Mouse (Mus musculus) T-cell, adult 2 months (primary cell): ENCODE measurements around the gene Dner.
A peak's percentile ranks its signal among the peaks of the same experiment; 100 is the strongest.

Experiments
- DNase-seq: peaks from one replicate; pipeline ENCODE4 v3.0.0; 2022; ENCODE audit warnings: low spot score

Dner gene

GRCm38 (mm10) chr1:84443050-84443449, 253.0 kb downstream of the Dner start:
- DNase-seq, result no peak

GRCm38 (mm10) chr1:84441419-84441818, 254.6 kb downstream of the Dner start:
- DNase-seq, result no peak

GRCm38 (mm10) chr1:84437565-84437964, 258.5 kb downstream of the Dner start:
- DNase-seq, result no peak

DNA sequence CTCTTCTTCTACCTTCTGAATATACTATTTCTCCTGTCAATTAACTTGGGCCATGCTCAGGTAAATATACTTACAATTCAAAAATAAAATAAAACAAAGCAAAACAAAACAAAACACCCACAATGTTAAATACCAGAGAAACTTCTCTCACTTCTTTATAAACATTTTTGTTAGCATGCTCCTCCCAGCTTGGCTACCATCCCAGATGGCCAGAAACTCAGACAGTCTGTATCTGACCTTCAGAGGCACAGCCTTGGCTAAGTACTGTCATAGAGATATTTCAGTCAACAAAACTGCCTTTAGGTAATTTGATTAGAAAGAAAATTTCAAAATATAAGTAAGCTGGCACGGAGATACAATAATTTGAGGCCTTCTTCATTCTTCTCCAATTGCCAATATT, 259.7 kb downstream of the Dner start:
- no peak for DNase-seq

DNA sequence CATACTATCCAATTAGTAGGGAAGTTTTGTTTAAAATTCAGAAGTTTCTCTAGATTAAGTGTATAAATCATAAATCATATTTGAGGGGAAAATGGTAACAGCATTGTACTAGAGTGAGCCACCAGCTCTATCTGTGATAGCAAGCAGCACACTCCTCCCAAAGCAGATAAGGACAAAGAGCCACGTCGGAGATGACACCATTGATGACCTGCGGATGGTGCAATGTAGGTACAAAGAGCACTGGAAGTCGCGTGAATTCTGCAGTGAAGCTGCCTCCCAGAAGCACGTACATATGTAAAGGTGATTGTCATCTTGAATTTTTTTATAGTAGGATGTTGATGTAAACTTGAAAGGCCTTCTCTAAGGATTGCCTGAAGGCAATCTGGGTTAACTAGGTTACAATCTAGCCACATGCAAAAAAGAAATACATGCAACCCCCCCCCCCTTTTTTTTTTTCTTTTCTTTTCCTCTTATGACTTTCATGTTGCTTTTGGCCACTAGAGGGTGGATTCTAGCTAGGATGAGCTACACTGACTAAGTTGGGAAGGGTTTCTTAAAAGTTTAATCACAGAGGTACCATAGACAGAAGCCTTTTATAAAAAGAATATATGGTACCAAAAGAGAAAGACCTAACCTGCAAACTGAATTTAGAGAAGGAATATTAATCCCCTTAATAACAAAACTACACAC, 262.6 kb downstream of the Dner start:
- no peak for DNase-seq

DNA sequence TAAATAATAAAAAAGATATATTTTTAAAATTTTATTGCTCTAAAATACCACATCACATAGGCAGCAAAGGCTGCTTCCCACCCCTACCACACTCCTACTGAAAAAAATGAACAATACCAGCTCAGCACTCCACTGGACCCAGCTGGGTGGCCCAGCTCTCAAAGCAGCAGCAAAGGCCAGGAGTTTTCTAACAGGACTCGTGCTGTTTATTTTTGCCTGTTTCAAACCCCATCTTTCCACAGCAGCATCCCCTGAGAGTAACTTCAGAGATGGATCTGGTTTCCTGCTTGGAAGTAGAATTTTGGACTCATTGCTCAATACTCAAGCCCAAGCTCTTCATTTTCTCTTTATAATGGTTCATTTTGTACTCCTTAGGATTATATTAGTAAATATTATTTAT, 263.7 kb downstream of the Dner start:
- DNase-seq, result no peak

- DNase-seq, result no peak
Measured at GRCm38 (mm10) chr1:84428331-84428730, 267.7 kb downstream of the Dner start.

DNA sequence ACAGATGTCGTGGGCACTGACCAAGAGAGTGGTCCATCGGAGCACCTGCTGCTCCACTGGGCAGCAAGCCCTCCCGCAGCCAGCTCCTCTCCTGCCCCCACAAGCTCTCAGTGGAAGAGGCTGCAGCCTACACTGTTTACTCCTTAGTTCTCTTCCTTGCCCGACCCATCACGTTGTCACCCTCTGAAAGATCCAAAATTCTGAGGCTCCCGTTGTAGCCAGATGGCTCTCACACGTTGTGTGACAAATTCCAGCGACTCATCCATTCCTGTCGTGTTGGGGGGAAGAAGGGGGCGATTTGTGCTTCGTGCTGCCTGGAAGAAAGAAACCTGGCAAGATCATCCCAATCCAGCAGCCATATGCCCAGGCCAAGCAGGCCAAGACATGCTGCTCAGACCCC, 268.3 kb downstream of the Dner start:
- no peak for DNase-seq

DNA sequence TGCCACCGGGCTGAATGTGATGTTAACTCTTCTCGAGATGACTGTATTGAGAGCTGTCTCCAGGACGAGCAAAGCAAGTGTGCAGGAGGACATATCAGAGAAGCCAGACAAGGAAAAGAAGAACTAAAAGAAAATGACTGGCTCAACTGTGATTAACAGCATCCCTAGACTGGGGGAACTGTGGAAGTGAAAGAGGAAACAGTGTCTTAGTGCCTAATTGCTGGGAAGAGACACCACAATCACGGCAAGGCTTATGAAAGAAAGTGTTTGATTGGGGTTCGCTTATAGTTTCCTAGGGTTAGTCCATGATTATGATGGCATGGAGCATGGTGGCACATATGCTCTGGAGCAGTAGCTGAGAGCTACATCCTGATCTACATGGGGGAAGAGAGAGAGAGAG, 269.3 kb downstream of the Dner start:
- DNase-seq, result no peak

DNA sequence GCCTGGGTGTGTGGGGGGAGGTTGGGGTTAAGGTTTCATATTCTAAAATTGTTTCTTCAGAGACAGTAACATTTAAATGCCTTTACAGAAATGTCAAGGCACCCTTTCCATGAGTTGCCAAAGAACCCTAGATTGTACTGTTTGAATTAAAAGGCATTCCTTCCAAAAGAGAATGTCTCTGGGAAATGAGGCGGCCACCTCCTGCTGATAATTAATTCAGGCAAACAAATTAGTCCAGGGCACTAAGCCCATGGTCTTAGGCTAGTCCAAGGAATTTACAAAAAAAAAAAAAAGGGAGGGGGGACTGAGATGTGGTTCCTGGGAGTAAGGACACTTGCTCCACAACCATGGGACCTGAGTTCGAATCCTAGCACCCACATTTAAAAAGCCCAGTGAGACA, 273.1 kb downstream of the Dner start:
- no peak for DNase-seq

GRCm38 (mm10) chr1:84421845-84422244, 274.2 kb downstream of the Dner start:
- DNase-seq, result no peak

GRCm38 (mm10) chr1:84419416-84419815, 276.6 kb downstream of the Dner start:
- DNase-seq, result no peak

- DNase-seq, result no peak
Measured at GRCm38 (mm10) chr1:84418511-84418910, 277.5 kb downstream of the Dner start.

GRCm38 (mm10) chr1:84417761-84418238, 278.2 kb downstream of the Dner start:
- no peak for DNase-seq

DNA sequence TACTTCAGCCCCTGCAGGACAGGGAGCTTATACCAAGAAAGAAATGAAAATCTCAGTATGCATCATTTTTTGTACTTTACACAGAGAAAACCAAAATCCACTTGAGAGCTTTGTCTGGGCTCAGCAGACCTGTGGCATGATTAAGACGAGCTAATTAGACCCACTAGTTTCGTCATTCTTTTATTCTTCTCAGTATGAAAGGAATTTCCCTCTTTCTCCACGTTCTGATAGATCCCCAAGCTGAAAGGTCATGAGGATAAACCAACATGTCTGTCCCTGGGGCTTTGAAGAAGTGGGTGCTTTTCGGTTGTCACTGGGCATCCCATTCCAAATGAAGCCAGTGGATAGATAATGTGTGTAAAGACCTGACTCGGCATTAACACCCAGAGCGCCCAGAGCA, 278.7 kb downstream of the Dner start:
- no peak for DNase-seq

DNA sequence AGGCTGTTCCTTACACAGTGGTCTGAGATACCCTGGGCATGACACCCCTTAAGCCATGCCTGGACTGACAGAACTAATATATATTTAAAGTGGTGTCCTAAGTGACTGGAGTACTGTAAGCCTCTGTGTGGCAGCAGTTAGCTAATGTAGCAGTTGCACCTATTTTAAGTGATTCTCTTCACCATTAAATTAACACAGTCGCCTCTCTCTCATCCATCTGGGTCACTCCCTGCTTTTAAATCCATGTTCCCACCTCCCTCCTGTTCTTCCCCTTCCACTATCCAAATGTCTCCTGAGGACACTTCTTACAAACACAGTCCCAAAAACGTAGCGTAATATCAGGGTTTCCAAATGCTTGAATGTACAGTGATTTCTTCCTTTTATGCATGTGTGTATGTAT, 281.6 kb downstream of the Dner start:
- DNase-seq, result no peak

GRCm38 (mm10) chr1:84409514-84409913, 286.5 kb downstream of the Dner start:
- DNase-seq, result no peak

GRCm38 (mm10) chr1:84408873-84409272, 287.1 kb downstream of the Dner start:
- DNase-seq, result no peak

DNA sequence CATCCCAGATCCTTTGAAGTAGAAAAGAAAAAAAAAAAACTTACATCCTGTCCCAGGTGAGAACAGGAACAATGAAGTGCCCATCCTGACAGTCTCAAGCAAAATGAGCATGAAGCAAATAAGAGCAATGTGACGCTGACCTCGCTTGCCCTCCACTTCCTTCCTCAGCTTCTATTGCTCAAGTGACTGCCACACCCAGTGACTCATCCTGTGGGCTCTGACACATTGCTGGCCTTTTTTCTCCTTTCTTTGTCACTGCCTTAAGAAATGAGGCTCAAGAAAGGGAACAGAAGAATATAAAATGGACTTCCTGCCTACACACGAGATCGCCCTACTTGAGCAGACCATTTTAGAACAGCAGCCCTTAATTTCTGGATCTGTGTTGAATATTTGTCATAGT, 289.1 kb downstream of the Dner start:
- peak; percentile 33 for DNase-seq

GRCm38 (mm10) chr1:84405551-84406290, 290.3 kb downstream of the Dner start:
- no peak for DNase-seq

DNA sequence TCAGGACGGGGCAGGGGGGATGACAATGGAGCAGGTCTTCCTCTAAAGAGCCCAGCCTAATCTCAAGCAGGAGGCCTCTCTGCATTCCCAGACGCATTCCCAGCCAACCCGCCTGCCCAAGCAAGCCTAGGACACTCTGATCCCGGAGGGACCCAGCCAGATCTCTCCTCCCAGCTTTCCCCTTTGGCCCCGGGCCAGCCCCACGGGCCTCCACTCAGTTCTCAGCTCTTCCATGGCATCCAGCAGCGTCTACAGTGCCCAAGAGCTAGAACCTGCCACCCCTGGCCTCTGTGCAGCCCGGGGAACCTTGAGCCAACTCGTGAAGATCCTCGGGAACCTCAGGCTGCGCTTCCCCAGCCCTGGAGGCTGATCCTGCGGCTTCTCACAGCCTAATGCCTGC, 291.1 kb downstream of the Dner start:
- no peak for DNase-seq

- DNase-seq, result no peak
Measured at GRCm38 (mm10) chr1:84402154-84402553, 293.9 kb downstream of the Dner start.

- no peak for DNase-seq
Measured at GRCm38 (mm10) chr1:84399671-84400070, 296.4 kb downstream of the Dner start.

- DNase-seq, result no peak
Measured at GRCm38 (mm10) chr1:84399118-84399517, 296.9 kb downstream of the Dner start.
